ENCODE assay signal across 9 mouse cellular contexts in genomic region chr13:23747892-23748288, GRCm38 (mm10). TPM values are rescaled to one million over a fixed set of nuclear protein-coding genes. Genes with fewer than 3 reads are reported as not detected.
DNase-seq lines count a peak whose midpoint lies in the region; ATAC-seq lines count a peak whose summit lies in the region.
"Had no signal": no experiment of that assay in that cellular context is flagged by ENCODE, and none has a peak within 500 bp of the region (broad histone marks: within the 10 kb centered on the region; RNA-seq: fewer than 3 reads in every experiment).

No protein-coding gene starts in this region.

- no peaks in the 10 kb centered on the region for H3K36me3 ChIP-seq in heart, embryonic 12.5 days
- H3K36me3 ChIP-seq in embryonic facial prominence, embryonic 13.5 days, result no peaks in the 10 kb centered on the region

- peak overlapping the region; percentile 5; the same call in 1 of the 2 replicates for H3K4me3 ChIP-seq in heart, embryonic 12.5 days
- peak overlapping the region; percentile 48 for H3K4me3 ChIP-seq in embryonic facial prominence, embryonic 13.5 days

- intact Hi-C loops in heart, postnatal 14 days (cut with DNase I), result loop anchor here (5.0 kb wide), 2 partner anchors 311 to 1706 kb away; partner anchors contain the start of genes Hist1h2ag, Hist1h2bj and Hist1h4i

- H3K27me3 ChIP-seq in heart, embryonic 12.5 days (replicated peaks), result no peaks in the 10 kb centered on the region
- H3K27me3 ChIP-seq in embryonic facial prominence, embryonic 13.5 days, result no peaks in the 10 kb centered on the region

- no peak for DNase-seq in heart, postnatal 14 days
- DNase-seq in 416B (ENCODE audit: low read depth) (peak; percentile 67), liver (peak; percentile 83)
- no peak for DNase-seq in thymus, postnatal 10 days (ENCODE audit: low spot score in 2 of 2)
- DNase-seq in layer of hippocampus, postnatal 25 days (ENCODE audit: extremely low spot score in 1 of 2, low spot score in 1 of 2), result no peak
- DNase-seq in adrenal gland, adult (ENCODE audit: inconsistent age in 2 of 2, low spot score in 1 of 2), result no peak

- peak overlapping the region; percentile 46 for H3K4me2 ChIP-seq in heart, embryonic 12.5 days
- peak overlapping the region; percentile 73 for H3K4me2 ChIP-seq in embryonic facial prominence, embryonic 13.5 days

- no peak for ATAC-seq in heart, embryonic 12.5 days (ENCODE audit: insufficient number of reproducible peaks, low FRiP score)
- ATAC-seq in embryonic facial prominence, embryonic 13.5 days (ENCODE audit: insufficient number of reproducible peaks, insufficient read depth, low FRiP score, low TSS enrichment, low read depth), result no peak

- peak overlapping the region; percentile 100 for H3K27ac ChIP-seq in heart, embryonic 12.5 days (ENCODE audit: poor library complexity, severe bottlenecking)
- H3K27ac ChIP-seq in embryonic facial prominence, embryonic 13.5 days, result peak overlapping the region; percentile 99

- H3K4me1 ChIP-seq in heart, embryonic 12.5 days (replicated peaks), result peaks cover 11% of the 10 kb centered on the region
- H3K4me1 ChIP-seq in embryonic facial prominence, embryonic 13.5 days, result peaks cover 31% of the 10 kb centered on the region

- 10% methylated on average over 4 of the region's 4 CpGs for WGBS in heart, embryonic 12.5 days
- WGBS in embryonic facial prominence, embryonic 13.5 days, result 11% methylated on average over 2 of the region's 4 CpGs

- H3K9ac ChIP-seq in heart, embryonic 12.5 days, result 0 out of 2 replicates have a peak overlapping the region, but pooled peaks have one; percentile 25
- H3K9ac ChIP-seq in embryonic facial prominence, embryonic 13.5 days, result peak overlapping the region; percentile 60; the same call in 1 of the 2 replicates

- no peaks in the 10 kb centered on the region for H3K9me3 ChIP-seq in heart, embryonic 12.5 days (replicated peaks)
- no peaks in the 10 kb centered on the region for H3K9me3 ChIP-seq in embryonic facial prominence, embryonic 13.5 days

RNA-seq across cellular contexts. Expression of gene Hist1h2bb, which starts 1.4 kb away (rescaled TPM):
- 0.88 and 1.4 TPM in 2 replicates for polyA plus RNA-seq in heart, embryonic 12.5 days (2016; fragmentation: Nextera tagmentation; extraction: Ambion mirVana)
- 10 to 100 TPM; 26.5 to 61.9 TPM for total RNA-seq in heart, postnatal 14 days (2021)
- 3.5 and 4.2 TPM in 2 replicates for polyA plus RNA-seq in embryonic facial prominence, embryonic 13.5 days (2015; fragmentation: Nextera tagmentation; extraction: Ambion mirVana)
- total RNA-seq in layer of hippocampus, postnatal 25 days (2021), result 10 to 100 TPM; 20.1 to 33.5 TPM

RNA-seq across cellular contexts. Expression of gene Hist1h3c, which starts 2.5 kb away (rescaled TPM):
- 3.0 and 5.1 TPM in 2 replicates for polyA plus RNA-seq in heart, embryonic 12.5 days (2016; fragmentation: Nextera tagmentation; extraction: Ambion mirVana)
- 10 to 100 TPM; 21.1 to 58.2 TPM for total RNA-seq in heart, postnatal 14 days (2021)
- 11.3 and 14.4 TPM in 2 replicates for polyA plus RNA-seq in embryonic facial prominence, embryonic 13.5 days (2015; fragmentation: Nextera tagmentation; extraction: Ambion mirVana)
- 1 to 10 TPM; 4.6 to 6.0 TPM for total RNA-seq in layer of hippocampus, postnatal 25 days (2021)

RNA-seq across cellular contexts. Expression of gene Hist1h2ab, which starts 3.0 kb away (rescaled TPM):
- polyA plus RNA-seq in heart, embryonic 12.5 days (2016; fragmentation: Nextera tagmentation; extraction: Ambion mirVana), result 16.7 and 20.9 TPM in 2 replicates
- total RNA-seq in heart, postnatal 14 days (2021), result 100 to 1,000 TPM in 1 of 2 experiments, 10 to 100 TPM in 1; 54.2 to 146 TPM
- polyA plus RNA-seq in embryonic facial prominence, embryonic 13.5 days (2015; fragmentation: Nextera tagmentation; extraction: Ambion mirVana), result 53.1 and 58.6 TPM in 2 replicates
- 10 to 100 TPM; 24.8 to 42.0 TPM for total RNA-seq in layer of hippocampus, postnatal 25 days (2021)

RNA-seq across cellular contexts. Expression of gene Hist1h3b, which starts 4.2 kb away (rescaled TPM):
- 3.4 and 3.5 TPM in 2 replicates for polyA plus RNA-seq in heart, embryonic 12.5 days (2016; fragmentation: Nextera tagmentation; extraction: Ambion mirVana)
- 100 to 1,000 TPM in 1 of 2 experiments, 10 to 100 TPM in 1; 70.3 to 154 TPM for total RNA-seq in heart, postnatal 14 days (2021)
- polyA plus RNA-seq in embryonic facial prominence, embryonic 13.5 days (2015; fragmentation: Nextera tagmentation; extraction: Ambion mirVana), result 15.6 and 18.1 TPM in 2 replicates
- total RNA-seq in layer of hippocampus, postnatal 25 days (2021), result 10 to 100 TPM; 12.3 to 22.8 TPM

RNA-seq across cellular contexts. Expression of gene Hist1h4b, which starts 8.9 kb away (rescaled TPM):
- 2.1 and 2.3 TPM in 2 replicates for polyA plus RNA-seq in heart, embryonic 12.5 days (2016; fragmentation: Nextera tagmentation; extraction: Ambion mirVana)
- 10 to 100 TPM; 44.8 to 83.6 TPM for total RNA-seq in heart, postnatal 14 days (2021)
- 7.6 and 9.2 TPM in 2 replicates for polyA plus RNA-seq in embryonic facial prominence, embryonic 13.5 days (2015; fragmentation: Nextera tagmentation; extraction: Ambion mirVana)
- total RNA-seq in layer of hippocampus, postnatal 25 days (2021), result 10 to 100 TPM; 71.8 to 80.9 TPM
- polyA plus RNA-seq: liver, adult 2 months had no signal

Comparison
In these comparisons a context has a peak if more than half of its experiments do, and no peak if none do; other contexts are left out.
1. DNase-seq: peak in 416B (single experiment) and liver (single experiment); none in heart, postnatal 14 days (0 of 2), thymus, postnatal 10 days (0 of 2), layer of hippocampus, postnatal 25 days (0 of 2) and adrenal gland, adult (0 of 2).